In genomic region chr14:57115823-57116544, GRCm38 (mm10) we compare ENCODE assay signal across 9 mouse cellular contexts. TPM values are rescaled to one million over a fixed set of nuclear protein-coding genes. Genes with fewer than 3 reads are reported as not detected.
DNase-seq lines count a peak whose midpoint lies in the region; ATAC-seq lines count a peak whose summit lies in the region.
"Had no signal": no experiment of that assay in that cellular context is flagged by ENCODE, and none has a peak within 500 bp of the region (broad histone marks: within the 10 kb centered on the region; RNA-seq: fewer than 3 reads in every experiment).

Gm4491 (minus strand) TSS chr14:57115883.

- H3K9ac ChIP-seq in forebrain, embryonic 14.5 days (ENCODE audit: low read length) = peak within 1 kb of the TSS; percentile 10; the same call in 1 of the 2 replicates
- H3K9ac ChIP-seq: heart, embryonic 13.5 days had no signal

- H3K4me1 ChIP-seq in forebrain, embryonic 14.5 days (ENCODE audit: control insufficient read depth, insufficient read depth, low read length) = peaks cover 8% of the 10 kb centered on the region
- H3K4me1 ChIP-seq: heart, embryonic 13.5 days had no signal

- DNase-seq in cerebellum, adult 9-11 months = peak; percentile 54
- peak; percentile 56 for DNase-seq in forebrain, embryonic 14.5 days (ENCODE audit: low spot score)
- DNase-seq in layer of hippocampus, postnatal 36 days = peak; percentile 45 to 63
- peak; percentile 47 for DNase-seq in neural tube, embryonic 10.5 days (ENCODE audit: extremely low spot score, low spot score)
- no peak for DNase-seq in adrenal gland, postnatal 14 days
- DNase-seq in T-cell, adult 2 months (ENCODE audit: low spot score) = no peak
- no peak for DNase-seq in MN1 (ENCODE audit: low spot score)
- no peak for DNase-seq in kidney, postnatal 36 days

- no peaks in the 10 kb centered on the region for H3K27me3 ChIP-seq in forebrain, embryonic 14.5 days (replicated peaks; ENCODE audit: control insufficient read depth, insufficient read depth, low read length)

- peak within 1 kb of the TSS; percentile 41 for H3K4me2 ChIP-seq in forebrain, embryonic 14.5 days (ENCODE audit: low read length)
- H3K4me2 ChIP-seq: heart, embryonic 13.5 days had no signal

- WGBS in forebrain, embryonic 14.5 days = 3% methylated on average over 13 of the region's 13 CpGs

- H3K27ac ChIP-seq in forebrain, embryonic 14.5 days (ENCODE audit: low read depth, low read length) = no peak within 1 kb of the TSS
- H3K27ac ChIP-seq: heart, embryonic 13.5 days had no signal

- H3K36me3 ChIP-seq in forebrain, embryonic 14.5 days (ENCODE audit: control insufficient read depth, insufficient read depth, low read length) = no peaks in the 10 kb centered on the region
- H3K36me3 ChIP-seq: heart, embryonic 13.5 days had no signal

- no peaks in the 10 kb centered on the region for H3K9me3 ChIP-seq in forebrain, embryonic 14.5 days (replicated peaks; ENCODE audit: control insufficient read depth, low read length)
- H3K9me3 ChIP-seq: heart, embryonic 13.5 days had no signal

- ATAC-seq in forebrain, embryonic 14.5 days = peak; percentile 83

- H3K4me3 ChIP-seq in forebrain, embryonic 14.5 days (ENCODE audit: low read depth, low read length) = no peak within 1 kb of the TSS
- H3K4me3 ChIP-seq: heart, embryonic 13.5 days had no signal

RNA-seq across cellular contexts. Expression of gene Gm4491, which starts in this region (rescaled TPM):
- polyA plus RNA-seq in forebrain, embryonic 14.5 days (2014; fragmentation: Nextera tagmentation; extraction: Ambion mirVana) = not detected in 2 replicates
- 1 to 10 TPM in 1 of 2 experiments, under 1 TPM in 1; 0.58 to 1.3 TPM for total RNA-seq in layer of hippocampus, postnatal 36 days (2021)
- not detected in 2 replicates for total RNA-seq in adrenal gland, postnatal 14 days (2021)
- polyA plus RNA-seq: heart, embryonic 13.5 days had no signal

Comparison
In these comparisons a context has a peak if more than half of its experiments do, and no peak if none do; other contexts are left out.
1. Peak in DNase-seq, ATAC-seq, H3K9ac ChIP-seq and H3K4me2 ChIP-seq in forebrain, embryonic 14.5 days; RNA of the gene not detected or under 1 TPM.
2. DNase-seq: peak in cerebellum, adult 9-11 months (single experiment), layer of hippocampus, postnatal 36 days (2 of 2) and neural tube, embryonic 10.5 days (single experiment); none in adrenal gland, postnatal 14 days (single experiment), T-cell, adult 2 months (single experiment), MN1 (single experiment) and kidney, postnatal 36 days (0 of 2).